Mouse (Mus musculus): ENCODE data around the gene Igfbp5. TPM values are rescaled to one million over a fixed set of nuclear protein-coding genes. Genes with fewer than 3 reads are reported as not detected.
A peak's percentile ranks its signal among the peaks of the same experiment; 100 is the strongest.

Igfbp5 gene
- total RNA-seq, 2 experiments from 2014 or later, result 248 to 267 TPM

DNA sequence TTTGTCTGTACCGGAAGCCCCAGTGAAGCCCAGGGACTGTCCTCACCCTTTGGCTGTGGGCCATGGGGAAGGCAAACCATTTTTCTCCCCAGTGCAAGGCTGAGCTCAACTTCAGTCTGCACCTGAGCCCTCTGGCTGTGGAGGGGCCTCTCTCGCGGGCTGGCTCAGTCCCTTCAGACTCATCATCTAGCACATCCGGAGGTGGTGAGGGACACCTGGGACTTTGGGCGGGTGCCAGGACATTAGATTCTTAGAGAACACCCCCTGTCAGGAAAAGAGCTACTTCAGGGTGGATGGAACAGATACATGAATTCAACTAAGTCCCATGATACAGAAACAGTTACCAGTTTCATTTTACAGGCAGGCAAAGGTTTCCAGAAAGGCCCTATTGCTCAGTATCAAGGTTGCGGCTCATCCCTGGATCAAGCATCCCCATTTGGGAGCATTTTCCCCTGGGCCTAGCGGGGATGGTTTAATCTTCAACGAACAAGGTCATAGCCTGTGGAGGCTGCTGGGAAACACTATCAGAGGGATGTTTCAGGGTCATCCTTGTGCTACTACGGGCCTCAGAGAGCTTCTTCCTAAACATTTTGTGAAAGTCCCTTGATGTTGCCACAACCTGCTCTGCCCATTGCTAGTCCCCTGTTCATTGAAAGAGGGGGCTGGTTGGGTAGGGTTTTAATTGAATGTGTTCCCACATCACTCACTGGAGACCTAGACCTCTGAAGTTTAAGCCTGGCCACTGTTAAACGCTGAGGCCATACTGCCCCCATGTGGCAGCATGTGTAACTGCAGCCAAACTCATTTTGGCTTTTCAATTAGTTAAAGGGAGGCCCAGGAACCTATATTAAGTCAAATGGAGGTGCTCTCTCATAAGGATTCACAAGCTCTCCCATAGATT lies 20.1 kb downstream of the Igfbp5 start:
- no peak overlapping the region for H3K27ac ChIP-seq
- DNase-seq, result no peak
- TF ChIP-seq CTCF (IDR thresholded peaks at IDR 0.05), result peak; percentile 96
- no peak overlapping the region for H3K4me3 ChIP-seq
- intact Hi-C loops (cut with DNase I), result loop anchor here (1.0 to 10.0 kb wide), 2 partner anchors 137 to 540 kb away; no protein-coding TSS in a partner anchor

DNA sequence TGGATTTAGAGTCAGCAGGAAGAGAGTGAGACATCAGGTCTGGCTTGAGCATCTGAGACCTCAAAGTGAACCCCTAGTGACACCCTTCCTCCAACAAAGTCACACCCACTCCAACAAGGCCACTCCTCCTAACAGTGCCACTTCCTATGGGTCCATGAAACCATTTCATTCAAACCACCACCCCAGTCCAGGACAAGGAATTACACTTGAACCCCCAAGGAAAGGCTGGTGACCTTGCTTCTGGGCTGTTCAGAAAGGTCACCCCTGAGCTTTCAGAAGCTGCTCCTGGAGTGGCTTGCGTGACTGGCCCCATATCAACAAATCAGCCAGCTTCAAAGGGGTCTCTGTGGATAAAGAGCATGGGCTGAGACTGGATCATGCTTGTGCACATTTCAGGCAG lies 20.9 kb downstream of the Igfbp5 start:
- intact Hi-C loops (cut with DNase I), result loop anchor here (1.0 to 10.0 kb wide), 2 partner anchors 136 to 539 kb away; no protein-coding TSS in a partner anchor

DNA sequence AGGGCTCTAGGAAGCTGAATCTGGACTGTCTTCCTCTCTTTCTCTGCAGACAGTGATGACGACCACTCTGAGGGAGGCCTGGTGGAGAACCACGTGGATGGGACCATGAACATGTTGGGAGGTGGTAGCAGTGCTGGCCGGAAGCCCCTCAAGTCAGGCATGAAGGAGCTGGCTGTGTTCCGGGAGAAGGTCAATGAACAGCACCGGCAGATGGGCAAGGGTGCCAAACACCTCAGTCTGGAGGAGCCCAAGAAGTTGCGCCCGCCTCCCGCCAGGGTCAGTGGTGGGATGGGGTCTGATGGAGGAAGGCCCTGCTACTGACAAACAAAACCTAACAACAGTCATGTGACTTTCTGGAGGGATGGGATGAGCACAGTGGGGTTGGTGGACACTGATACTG lies 25.6 kb downstream of the Igfbp5 start:
- no peak for TF ChIP-seq CTCF (IDR thresholded peaks at IDR 0.05)
- H3K4me3 ChIP-seq, result no peak overlapping the region
- no peak overlapping the region for H3K27ac ChIP-seq
- no peak for DNase-seq
- intact Hi-C loops (cut with DNase I), result no loop called here

More for the DNA sequence above, 20.9 kb downstream of the Igfbp5 start:
- Histone ChIP-seq H3K27ac (no peak overlapping the region), H3K4me3 (no peak overlapping the region)
- no peak for TF ChIP-seq CTCF (IDR thresholded peaks at IDR 0.05)
- DNase-seq, result no peak

DNA sequence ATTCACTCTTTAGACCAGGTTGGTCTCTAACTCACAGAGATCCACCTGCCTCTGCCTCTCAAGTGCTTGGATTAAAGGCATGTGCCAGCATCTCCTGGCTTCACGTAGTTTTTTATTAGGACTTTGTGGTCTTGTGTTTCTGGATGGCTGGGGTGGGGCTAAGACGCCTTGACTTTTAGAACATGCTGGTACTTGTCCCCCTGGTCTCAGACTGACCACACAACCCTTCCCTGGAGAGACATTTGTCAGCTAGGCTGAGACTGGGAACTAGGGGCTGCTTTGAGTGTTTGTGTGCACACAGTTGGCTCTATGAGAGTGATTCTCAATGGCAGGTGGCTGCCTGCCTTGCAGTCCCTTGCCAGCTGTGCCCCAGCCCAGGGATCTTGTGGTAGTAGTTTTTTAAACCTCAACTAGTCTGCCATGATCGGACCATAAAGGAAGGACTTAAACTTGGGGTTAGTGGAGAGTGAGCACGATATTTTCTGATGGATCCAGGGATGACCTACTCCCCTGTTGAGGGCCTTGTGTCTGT lies 26.8 kb downstream of the Igfbp5 start:
- DNase-seq, result no peak
- H3K27ac ChIP-seq, result no peak overlapping the region
- no peak for TF ChIP-seq CTCF (IDR thresholded peaks at IDR 0.05)
- no peak overlapping the region for H3K4me3 ChIP-seq
- intact Hi-C loops (cut with DNase I), result no loop called here

DNA sequence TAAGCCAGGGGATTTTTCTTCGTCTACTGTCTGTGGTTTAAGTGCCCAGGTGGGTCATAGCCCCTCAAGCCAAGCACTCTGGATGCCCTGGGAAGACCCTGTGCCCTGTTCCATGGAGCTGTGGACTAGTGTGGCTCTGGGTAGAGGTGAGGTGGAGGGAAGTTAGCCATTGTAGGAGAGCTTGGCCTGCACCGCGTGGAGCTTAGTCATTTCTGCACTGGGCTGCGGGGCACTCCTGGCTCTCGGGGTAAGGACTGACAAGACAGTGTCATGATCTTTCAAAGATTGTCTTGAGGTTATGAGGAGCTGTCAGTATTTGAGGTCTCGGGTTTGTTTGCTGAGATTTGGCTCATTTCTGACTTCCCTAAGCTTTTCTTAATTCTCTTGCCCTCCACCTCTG lies 30.0 kb downstream of the Igfbp5 start:
- H3K4me3 ChIP-seq, result no peak overlapping the region
- no peak for DNase-seq
- no peak for TF ChIP-seq CTCF (IDR thresholded peaks at IDR 0.05)
- intact Hi-C loops (cut with DNase I), result no loop called here
- no peak overlapping the region for H3K27ac ChIP-seq

DNA sequence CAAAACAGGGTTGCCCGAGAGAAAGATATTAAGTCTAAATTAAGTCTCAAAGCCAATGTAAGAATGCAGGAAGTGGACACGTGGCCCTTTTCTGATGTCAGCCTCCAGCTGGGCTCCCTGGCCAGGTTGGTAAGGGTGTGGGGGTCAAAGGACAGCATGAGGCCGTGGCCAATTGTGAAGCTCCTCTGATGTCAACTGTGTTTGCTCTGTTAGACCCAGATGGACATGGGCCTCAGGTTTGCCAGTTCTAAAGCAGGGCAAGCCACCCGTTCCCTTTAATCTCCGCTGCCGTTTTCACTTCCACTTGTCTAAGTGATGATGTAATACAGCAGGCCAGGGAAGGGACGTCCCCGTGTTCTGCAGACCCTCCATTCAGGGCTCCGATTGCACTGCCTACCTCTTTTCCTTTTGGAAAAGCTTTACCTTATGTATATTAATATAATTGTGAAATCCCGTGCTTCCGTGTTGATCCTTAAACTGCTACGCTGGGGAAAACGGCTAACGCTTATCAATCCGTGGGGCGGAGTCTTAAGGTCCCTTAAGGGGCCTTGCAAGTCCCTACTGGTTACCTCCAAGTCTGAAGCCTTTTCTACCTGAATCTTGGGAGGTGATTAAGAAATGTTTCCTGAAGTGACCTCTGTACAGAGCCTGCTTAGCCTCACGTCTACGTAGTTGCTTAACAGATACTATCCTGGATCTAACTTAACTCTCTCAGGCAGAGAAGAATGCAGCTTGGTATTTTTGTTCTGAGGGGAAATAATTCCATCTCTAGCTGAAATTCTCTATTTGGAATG lies 31.8 kb downstream of the Igfbp5 start:
- TF ChIP-seq CTCF (IDR thresholded peaks at IDR 0.05), result no peak
- no peak for DNase-seq

DNA sequence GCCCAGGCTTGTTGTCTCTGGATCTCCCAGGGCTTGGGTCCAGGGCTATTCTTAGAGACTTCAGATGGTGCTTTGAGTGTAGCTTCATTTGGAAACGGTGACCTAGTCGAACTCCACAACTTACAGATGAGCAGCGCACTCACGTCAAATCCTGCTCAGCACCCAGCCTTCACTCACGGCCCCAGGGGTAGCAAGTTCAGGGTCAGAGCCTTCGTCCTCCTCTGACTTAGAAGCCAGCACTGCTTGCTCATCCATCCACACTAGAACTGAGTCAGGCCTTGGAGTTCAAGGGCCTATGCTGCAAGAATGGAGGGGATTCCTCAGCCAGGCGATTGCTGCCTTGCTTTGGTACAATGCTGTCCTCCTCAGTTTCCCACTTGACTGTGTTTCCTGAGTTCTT lies 34.9 kb downstream of the Igfbp5 start:
- no peak for TF ChIP-seq CTCF (IDR thresholded peaks at IDR 0.05)
- Histone ChIP-seq H3K4me3 (no peak overlapping the region), H3K27ac (peak overlapping the region; percentile 74)
- intact Hi-C loops (cut with DNase I), result no loop called here
- DNase-seq, result no peak

More for the DNA sequence above, 31.8 kb downstream of the Igfbp5 start:
- H3K27ac ChIP-seq, result no peak overlapping the region
- no peak overlapping the region for H3K4me3 ChIP-seq
- intact Hi-C loops (cut with DNase I), result no loop called here

DNA sequence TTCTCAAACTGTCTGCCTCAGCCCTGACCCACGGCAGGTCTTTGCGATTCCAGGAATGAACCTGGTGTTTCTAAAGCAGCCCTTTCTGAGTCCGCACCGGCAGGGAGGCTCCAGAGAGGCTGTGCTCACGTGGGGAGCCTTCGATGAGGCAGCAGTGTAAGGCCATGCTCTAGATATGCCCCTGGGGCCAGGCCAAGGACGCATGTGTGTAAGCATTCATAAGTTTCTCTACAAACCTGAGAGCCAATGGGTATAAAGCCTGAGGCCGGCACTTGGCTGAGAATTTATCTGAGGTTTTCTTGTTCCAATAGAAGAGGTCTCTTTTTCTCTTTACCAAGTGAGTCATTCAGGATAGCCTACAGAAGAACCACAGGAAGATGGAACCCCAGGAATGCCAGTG lies 35.3 kb downstream of the Igfbp5 start:
- DNase-seq, result no peak
- no peak for TF ChIP-seq CTCF (IDR thresholded peaks at IDR 0.05)
- Histone ChIP-seq H3K27ac (peak overlapping the region; percentile 74), H3K4me3 (peak overlapping the region; percentile 4; the same call in 1 of the 2 replicates)
- intact Hi-C loops (cut with DNase I), result no loop called here

DNA sequence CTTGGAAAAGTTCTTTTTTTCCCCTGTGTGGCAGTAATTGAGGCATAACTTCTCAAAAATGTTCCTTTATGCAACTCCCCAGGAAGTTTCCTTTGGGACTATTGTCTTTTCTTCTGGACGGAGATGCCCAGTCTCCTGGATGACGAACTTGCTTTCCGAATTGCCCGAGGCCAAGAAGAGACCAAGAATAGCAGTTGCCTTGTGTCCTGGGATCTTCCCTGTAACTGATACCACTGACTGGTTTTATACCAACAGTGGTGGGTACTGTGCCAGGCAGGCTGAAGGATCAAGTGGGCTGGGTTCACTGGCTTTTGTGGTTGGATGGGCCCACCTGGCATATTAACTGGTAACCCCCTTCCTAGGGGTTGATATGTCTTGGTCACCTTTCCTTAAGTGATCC lies 41.1 kb downstream of the Igfbp5 start:
- peak; percentile 44 for DNase-seq
- intact Hi-C loops (cut with DNase I), result no loop called here
- TF ChIP-seq CTCF (IDR thresholded peaks at IDR 0.05), result no peak
- no peak overlapping the region for H3K4me3 ChIP-seq
- no peak overlapping the region for H3K27ac ChIP-seq

DNA sequence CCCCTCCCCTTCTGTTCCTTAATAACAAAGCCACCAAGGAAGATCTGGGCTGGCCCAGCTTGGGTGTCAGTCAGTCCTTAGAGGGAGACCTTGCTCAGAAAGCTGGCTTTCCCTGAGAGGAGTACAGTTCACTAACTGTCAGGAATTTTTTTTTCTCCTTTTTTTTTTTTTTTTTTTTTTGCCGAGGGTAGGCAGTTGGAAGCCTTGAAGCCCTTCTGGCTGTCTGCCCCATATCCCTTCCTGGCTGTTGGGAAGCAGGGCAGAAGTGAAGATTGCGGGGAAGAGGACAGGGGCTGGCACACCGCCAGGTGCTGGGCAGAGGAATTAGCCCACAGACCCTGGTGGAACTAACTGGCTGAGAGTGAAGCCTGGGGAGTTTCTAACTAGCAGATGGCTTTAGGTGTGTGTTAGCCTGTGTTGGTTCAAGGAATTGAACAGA lies 42.0 kb downstream of the Igfbp5 start:
- intact Hi-C loops (cut with DNase I), result no loop called here
- no peak for DNase-seq
- no peak overlapping the region for H3K4me3 ChIP-seq
- H3K27ac ChIP-seq, result no peak overlapping the region
- no peak for TF ChIP-seq CTCF (IDR thresholded peaks at IDR 0.05)

DNA sequence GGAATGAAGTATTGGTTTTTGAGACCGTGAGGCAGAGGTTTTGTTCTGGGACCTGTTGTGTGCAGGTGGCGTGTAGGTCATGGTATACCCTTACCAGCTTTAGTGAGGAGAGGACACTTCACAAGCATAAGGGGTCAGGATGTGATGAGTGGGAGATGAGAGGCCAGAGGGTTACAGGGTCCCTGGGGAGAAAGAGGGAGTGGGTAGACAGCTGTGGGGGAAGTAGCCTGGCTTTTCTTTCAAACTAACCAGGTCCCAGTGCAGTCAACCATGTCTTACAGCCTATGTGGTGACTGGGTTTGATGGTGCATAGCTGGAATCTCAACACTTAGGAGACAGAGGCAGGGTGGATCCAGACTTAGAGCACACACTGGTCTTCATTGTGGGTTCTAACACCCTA lies 44.2 kb downstream of the Igfbp5 start:
- Histone ChIP-seq H3K4me3 (no peak overlapping the region), H3K27ac (no peak overlapping the region)
- DNase-seq, result no peak
- intact Hi-C loops (cut with DNase I), result no loop called here
- TF ChIP-seq CTCF (IDR thresholded peaks at IDR 0.05), result no peak

DNA sequence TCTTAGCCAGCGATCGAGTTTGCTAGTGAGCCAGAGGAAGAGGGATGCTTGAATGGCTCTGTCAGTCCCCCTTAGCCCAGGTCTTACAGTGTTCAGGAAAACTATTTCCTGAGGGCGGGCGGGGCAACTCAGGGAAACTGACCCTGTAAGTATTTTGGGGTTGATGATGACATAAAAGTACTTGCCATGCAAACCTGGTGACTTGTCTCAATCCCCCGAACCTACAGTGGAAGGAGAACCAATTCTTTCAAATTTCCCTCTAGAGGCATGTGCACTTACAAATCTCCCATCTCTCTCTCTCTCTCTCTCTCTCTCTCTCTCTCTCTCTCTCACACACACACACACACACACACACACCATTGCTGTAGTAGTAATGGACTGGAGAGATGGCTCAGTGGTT lies 45.8 kb downstream of the Igfbp5 start:
- H3K27ac ChIP-seq, result no peak overlapping the region
- DNase-seq, result no peak
- no peak for TF ChIP-seq CTCF (IDR thresholded peaks at IDR 0.05)
- H3K4me3 ChIP-seq, result no peak overlapping the region
- intact Hi-C loops (cut with DNase I), result loop anchor here (5.0 kb wide), 1 partner anchor 47 kb away; no protein-coding TSS in a partner anchor

Data from gastrocnemius, adult 2 months (tissue).